Mouse (Mus musculus): Measurements from ENCODE around the gene Tsr2.

DNA sequence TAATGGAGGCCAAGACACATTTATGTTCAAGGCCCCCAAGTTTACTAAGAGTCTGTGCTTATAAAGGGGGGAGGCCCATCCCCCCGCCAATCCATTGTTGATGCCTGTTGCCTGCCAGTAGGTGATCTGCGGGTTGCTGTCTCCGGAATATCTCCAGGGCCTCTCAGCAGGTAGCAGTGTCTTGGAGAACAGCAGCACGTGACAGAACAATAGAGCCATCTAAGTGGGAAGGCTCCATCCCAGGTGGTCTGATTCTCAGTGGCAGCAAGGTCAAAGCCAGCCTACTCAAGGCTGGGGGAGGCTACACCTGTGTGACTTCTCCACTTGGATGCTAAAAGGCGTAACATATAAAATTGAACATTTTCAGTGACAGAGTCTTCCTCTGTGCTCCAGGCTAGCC lies 55.1 kb downstream of the Tsr2 start:
- no peak for TF ChIP-seq CTCF (IDR thresholded peaks at IDR 0.05; ENCODE audit: borderline replicate concordance, control insufficient read depth, extremely low read depth, insufficient read depth, low read length, poor library complexity)
- TF ChIP-seq POLR2A (IDR thresholded peaks at IDR 0.05; ENCODE audit: control insufficient read depth, extremely low read depth, insufficient read depth, low read length, poor library complexity): no peak

Data from thymus, adult 2 months (tissue).